Mouse (Mus musculus) cerebellum, adult 9-10 months (tissue): ENCODE results near the gene Vps37c.

ENCODE experiments used
- DNase-seq: peaks from one replicate; pipeline ENCODE4 v3.0.0; 2022

Gene Vps37c

DNA sequence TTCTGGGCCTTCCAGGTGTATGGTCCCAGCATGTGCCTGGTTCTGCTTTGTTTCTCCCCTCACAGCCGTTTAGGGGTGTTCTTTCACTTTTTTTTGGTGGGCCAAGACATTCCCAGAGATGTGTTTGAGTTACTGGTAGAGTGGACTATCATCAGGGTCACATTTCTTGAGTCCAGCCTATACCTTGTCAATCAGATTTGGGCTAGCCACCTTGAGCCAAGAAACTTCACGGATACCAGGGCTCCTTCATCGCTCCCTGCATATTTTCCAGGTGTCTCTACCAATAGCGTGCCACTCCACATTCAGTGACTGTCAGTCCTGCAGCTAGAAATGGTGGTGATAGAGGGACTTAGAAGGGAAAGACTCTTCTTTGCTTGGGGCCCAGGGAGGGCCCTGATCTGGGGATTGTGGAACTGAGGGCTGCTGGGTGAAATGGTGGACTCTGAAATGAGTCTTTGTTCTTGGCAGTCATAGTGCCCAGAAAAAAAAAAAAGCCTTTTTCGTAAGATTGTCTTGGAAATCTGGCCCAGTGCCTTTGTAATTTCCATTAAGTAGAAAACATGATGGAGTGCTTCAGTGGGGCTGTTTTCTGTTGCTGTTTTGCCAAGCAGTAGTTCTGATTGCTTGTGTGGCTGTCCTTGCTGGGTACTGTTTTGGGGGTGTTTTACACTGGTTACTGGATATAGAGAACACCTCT, 1.1 kb downstream of the Vps37c start:
- DNase-seq, result peak; percentile 63

DNA sequence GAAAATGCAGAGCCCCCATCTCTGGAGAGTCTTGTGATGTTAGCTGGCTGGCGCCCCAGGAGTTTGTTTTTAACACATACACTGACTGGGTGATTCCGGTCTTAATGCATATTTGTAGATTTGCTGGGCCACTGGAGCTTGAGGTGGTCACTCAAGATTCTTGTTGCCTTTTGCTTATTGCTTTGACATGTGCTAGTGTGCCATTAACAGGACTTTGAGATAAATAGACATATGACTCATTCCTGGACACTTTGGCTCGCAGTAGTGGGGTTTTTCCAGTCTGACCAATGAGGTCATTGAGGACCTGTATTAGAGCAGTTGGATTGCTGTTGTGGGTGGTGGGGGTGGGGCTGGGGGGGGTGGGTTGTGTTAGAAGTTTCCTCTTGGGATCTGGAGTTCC, 1.8 kb downstream of the Vps37c start:
- peak; percentile 65 for DNase-seq

DNA sequence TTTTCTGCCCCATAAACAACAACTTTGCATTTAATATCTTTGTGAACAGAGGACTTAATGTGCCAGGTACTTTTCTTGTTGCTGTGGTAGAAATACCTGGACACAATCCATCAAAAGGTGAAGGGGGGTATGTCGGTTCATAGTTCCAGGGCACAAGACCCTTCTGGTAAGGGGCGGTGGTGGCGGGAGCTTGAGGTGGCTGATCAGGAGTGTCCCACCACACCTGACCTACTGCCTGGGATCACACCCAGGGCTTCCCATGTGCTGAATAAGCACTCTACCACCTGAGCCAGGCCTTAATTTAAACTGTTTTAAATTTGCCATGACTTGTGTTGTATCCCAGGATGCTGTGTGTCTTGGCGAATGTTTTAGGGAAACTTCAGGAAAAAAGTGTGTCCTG, 2.6 kb downstream of the Vps37c start:
- no peak for DNase-seq

DNA sequence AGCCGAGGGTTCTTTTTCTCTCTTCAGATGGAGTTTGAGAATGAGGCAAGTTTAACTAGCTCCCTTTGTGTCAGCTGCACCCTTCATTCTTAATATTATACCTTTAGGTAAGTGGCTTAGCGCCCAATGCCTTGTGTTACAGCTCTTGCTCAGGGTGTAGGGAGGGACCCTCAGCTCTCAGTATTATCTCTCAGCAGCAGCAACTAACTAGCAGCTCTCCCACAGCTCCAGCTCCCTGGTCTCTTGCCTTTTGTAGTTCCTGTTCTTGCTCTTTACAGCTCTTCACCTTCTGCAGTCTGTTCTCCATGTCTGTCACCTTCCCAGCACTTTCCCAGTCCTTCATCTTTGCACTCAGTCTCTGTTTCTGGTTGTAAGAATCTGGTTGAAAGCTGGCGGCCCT, 3.1 kb downstream of the Vps37c start:
- no peak for DNase-seq

DNA sequence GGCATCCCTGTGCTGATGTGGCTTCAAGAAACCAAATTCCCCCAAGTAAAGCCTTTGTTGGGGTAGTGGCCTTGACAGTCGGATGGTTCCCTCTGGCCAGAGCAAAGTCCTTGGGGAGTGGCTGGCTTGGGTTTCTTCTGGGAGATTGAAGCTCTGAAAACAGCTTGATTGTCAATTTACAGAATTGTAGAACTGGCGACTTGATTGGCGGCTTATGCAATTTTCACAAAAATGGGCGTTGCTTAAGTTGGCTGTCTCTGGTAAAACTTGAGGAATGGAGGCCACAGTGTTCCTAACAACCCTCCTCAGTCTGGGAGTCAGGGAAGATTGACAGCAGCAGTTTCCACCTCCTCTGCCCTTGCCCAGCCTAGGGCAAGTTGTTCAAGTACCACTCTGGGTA, 3.8 kb downstream of the Vps37c start:
- no peak for DNase-seq

DNA sequence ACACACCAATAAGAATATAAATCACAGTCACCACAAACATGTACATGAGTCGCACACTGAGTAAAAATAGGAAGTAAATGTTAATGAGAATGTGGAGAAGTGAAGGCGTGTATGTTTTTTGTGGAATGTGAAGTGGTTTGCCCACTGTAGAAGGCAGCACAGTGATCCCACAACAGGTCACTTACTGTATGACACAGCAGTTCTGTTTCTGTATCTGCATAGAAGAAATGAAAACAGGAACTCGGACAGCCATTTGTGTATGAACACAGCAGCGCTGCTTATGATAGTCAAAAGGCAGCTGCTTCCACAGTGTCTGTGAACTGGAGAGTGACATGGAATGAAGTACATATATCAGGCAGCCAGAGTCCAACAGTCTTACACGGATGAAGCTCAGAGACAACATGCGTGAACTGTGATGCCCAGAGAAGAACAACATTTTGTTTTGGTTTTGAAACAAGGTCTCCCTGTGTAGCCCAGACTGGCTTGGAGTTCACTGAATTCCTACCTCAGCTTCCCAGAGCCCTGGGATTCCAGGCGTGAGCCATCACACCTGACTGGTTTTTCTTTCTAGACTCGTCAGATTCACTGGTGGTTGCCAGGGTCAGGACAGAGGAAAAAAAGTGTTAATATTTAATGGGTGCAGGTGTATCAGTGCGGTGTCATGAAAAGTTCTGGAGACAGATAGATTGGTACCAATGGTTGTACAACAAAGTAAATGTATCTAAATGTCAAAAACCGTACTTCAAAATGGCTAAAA, 5.6 kb downstream of the Vps37c start:
- no peak for DNase-seq

DNA sequence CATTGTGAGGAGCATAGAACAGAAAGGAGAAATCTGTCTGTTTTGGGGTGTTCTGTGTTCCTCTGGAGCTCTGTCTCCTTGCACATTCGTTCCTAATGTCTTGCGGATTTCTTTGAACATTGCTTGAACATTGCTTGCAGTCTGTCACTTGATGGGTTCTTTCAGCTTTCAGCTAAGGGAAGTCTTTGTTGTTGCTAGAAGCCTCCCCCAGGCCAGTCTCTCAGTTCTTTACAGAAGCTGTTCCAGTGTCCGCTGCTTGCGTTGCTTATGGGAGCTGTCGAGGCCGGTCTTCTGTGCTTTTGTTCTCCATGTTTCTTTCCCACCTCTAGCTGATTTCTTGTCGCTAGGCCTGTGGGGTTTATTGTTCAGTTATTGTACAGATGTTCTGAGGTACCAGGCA, 7.3 kb downstream of the Vps37c start:
- DNase-seq, result no peak

DNA sequence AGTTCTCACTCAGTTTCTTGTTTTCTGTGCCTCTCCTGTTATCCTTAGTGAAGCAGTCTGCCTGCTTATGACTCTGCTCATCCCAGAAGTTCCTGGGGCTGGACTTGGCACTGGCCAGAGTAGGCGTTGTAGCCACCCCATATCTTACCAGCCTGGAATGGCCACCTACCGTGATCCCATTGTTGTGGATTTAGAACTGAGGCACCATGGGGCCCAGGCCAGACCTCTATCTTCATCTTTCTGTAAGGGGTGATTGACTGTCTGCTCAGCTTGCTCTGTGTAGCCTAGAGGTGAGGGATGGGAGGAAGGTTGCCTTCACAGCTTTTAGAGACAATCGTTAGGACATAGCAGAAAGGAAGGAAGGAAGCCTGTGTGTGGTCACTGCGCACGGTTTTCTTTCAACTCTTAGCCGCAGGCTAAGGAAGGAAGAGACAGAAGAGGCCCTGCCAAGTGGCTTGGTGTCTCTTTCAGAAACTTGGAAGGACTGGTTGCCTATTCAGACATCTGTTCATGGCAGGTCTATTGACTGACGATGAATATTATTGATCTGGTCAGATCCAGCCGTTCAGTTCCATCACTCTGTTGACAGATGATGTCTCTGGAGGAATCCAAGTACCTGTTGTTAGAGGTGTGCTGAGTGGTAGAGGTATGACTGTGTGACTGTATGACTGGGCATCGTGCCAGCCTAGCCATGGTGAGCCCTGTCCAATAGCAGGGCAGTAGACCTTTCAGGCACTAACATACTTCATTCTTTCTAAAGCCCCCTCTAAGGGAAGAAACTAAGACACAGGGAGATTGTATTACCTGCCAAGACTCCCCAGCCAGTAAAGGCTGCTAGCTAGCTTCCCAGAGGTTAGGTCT, 9.8 kb downstream of the Vps37c start:
- DNase-seq, result no peak

DNA sequence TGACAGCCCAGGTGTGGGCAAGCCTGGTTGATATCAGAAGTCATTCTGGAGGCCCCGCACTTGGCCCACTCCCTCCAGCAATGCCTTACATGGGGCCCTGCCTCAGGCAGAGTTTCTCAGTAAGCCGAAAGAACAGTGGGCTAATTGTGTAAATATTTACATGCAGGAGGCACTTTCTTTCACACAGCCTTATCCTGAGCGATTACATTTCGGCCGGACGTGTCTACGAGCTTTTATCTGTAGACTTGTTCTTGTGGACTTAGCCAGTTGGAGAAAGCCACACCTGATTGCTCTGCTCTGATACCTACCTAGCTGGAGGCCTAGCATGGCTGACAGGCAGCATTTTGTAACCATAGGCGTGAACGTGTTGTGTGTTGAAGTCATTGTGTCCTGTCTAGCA, 11.3 kb downstream of the Vps37c start:
- DNase-seq, result no peak

DNA sequence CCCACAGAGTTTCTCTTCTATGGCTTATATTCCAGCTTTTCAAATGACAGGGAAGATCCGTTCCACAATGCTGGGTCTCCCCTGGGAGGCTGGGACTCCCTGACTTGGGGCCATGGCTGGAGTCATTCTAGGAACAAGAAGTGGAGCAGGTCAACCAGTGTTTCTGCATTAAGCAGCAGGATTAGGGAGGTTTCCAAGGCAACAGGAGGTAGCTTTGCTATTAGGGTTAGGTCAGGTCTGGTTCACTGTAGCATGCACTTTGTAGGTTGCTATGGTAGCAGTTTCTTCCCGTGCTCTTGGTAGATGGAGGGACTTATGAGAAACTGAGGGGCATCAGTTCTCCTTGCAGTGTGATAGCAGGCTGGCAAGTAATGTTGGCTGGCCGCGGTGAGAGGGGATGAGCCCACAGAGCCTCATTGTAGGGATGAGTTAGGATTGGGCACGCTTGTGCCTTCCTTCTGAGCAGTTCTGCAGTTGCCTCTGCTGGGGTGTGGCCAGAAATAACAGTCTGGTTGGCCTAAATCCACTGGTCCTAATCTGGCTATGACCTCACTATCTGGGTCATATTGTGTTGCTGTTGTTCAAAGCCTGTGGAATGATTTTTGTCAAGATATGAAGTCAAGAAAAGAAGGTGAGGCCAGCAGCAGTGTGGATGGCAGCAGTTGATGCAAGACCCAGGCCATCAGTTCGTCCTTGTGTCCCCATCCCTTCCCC, 12.6 kb downstream of the Vps37c start:
- DNase-seq, result peak; percentile 83

DNA sequence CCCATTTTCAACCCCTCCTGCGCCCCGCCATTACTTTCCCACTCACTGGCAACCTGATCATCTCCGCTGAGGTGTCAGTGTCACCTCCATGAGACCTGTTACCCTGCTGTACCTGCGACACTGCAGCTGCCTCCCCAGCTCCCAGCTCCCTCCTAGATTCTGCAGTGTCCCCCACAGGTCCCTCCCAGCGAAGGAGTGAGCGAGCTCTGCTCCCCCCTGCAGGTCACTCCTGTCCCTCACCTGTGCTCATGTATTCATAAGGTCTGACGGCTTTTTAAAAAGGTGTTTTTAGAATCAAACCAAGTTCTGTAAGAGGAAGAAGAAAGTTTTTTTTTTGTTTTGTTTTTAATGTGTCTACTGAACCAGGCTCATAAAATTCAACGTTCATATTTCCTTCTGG, 13.6 kb downstream of the Vps37c start:
- DNase-seq, result no peak

DNA sequence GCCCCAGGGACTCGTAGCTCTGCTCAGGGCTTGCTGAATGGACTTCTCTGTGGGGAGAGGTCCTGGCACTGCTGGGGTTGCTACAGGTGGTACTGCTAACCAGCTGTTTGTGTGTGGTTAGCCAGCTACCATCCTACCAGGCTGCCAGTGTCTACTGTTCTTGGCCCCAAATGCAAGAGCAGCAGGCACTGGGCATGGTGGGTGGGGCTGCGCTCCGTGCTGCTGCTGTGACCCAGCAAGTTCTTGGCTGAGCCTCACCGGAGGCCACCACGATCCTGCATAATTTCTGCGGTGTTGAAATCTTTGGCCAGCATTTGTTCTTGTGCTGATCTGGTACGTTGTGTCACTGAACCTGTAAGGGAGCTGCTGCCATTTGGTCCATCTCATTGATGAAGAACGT, 14.9 kb downstream of the Vps37c start:
- DNase-seq, result peak; percentile 70

DNA sequence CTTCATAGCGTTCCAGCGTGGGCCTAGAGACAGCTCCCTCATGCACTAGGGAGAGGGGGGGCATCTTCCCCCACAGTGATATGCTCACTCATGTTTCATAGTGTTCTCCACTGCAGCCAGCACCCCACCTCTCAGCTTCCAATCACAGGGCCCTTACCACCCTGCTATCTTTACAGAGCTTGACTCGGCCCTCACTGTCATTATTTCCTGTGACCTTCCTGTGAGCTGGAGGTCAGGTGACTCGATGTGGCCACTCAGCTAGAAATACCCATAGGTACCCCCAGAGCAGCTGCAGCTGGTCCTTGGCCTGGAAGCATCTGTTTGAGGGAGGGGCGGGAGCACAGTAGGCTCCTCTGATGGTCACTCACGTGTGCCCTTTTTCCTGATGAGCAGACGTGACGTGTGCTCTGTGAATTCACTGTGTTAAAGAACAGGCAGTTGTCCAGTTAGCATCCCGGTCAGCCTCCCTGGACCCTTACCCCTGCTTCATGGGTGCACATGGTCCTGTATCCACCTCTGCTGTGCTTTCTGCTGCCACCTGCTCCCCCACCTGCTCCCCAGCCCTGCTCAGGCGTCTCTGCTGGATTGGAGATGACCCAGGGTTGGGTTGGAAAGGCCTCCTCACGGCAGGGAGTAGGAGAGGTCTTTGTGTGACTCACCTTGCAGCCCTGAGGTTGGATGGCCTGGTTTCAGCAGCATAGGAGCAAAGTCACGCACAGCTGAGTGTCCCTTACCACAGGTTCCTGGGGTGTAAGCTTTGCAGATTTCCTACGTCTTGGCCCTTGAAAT, 18.7 kb downstream of the Vps37c start:
- peak; percentile 72 for DNase-seq

DNA sequence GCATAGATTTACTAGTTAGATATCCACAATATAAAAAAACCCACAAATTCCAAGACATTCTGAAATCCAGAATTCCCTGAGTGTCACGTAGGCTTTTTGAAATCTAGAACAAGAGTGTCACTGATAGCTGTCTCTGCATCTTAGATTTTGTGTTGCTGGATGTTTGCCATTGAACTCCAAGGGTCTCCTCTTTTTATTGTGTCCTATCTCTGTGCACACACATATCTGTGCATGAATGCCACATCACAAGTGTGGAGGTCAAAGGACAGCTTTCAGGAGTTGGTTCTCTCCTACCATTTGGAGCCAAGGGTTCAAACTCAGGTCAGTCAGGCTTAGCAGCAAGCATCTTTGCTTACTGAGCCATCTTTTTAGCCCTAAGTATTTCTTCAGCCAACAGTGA, 19.3 kb downstream of the Vps37c start:
- DNase-seq, result peak; percentile 65

DNA sequence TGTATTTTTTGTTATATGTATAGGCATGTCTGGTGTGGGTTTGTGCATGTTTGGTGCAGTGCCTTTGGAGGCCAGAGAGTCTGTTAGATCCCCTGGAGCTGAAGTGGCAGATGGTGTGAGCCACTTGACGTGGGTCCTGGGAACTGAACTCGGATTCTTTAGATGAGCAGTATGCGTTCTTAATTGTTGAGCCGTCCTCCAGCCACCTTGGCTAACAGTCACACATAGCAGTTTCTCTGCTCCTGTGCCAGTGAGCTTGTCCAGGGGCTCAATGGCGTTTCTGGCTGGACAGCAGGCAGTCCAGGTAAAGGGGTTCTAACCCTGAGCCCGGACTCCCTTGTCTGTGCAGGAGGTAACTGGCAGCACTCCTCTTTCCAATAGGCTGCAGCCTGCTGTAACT, 20.4 kb downstream of the Vps37c start:
- peak; percentile 76 for DNase-seq

DNA sequence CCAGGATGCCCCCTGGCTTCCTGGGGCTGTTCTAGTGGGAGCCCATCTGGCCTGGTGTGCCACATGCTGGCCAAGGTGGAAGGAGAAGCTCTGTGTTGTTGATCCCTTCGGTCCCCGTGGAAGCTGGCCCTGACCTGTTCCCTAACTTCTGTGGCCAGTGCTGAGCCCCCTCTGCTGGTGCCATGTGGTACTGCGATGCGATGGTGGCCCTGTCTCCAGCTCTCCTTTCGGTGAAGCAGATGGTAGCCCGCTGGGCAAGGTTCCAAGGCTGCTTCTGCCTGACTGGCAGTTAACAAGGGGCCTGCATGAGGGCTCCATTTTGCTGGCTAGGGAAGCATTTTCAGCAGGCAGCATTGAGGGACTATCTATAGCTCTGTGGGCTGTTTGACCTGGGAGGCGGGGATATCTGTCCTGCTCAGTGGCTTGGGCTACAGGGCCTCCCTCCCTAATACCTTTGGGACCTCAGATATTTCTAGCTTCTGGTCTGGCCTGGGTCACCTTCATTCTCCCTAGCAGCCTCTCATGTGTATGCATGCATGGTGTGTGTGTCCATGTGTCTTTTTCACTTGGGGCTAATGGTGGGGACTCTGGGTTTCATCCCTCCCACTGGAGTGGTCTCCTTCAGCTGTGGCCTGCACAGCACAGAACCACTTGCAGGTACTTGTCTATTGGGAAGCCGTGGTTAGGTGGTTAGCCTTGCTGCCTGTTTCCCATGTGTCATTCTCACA, 21.0 kb downstream of the Vps37c start:
- peak; percentile 100 for DNase-seq

DNA sequence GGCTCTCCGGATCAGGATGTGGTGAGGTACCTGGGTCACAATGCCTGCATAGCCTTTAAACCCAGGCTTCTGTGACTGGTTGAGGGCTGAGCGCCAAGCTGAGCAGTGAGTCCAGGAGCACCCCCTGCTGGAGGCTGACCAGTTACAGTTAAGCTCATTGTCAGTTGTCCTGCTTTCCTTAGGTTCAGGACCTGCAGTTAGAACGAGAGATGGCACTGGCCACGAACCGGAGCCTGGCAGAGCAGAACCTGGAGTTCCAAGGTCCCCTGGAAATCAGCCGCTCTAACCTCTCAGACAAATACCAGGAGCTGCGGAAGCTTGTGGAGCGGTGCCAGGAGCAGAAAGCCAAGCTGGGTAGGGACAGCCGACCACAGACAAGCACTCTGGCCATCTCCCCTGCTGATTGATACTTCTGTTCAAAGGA, 21.6 kb downstream of the Vps37c start:
- peak; percentile 94 for DNase-seq

DNA sequence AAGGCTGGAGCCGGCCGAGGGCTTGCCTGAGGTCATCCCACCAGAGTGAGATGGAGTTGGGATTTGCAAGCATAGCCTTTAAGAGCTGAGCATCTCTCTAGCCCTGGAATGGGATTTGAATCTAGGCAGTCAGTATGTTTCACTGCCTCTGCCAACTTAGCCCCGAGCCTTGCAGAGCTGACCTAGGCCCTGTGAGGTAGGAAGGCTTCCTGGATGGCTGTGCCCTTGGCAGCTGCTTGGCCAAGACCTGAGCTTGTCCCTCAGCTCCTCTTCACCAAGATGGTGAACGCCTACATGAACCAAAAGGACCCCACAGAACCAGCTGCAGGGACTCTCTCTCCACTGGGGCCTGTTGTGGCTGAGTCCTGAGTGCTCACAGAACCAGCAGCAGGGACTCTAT, 22.2 kb downstream of the Vps37c start:
- no peak for DNase-seq

DNA sequence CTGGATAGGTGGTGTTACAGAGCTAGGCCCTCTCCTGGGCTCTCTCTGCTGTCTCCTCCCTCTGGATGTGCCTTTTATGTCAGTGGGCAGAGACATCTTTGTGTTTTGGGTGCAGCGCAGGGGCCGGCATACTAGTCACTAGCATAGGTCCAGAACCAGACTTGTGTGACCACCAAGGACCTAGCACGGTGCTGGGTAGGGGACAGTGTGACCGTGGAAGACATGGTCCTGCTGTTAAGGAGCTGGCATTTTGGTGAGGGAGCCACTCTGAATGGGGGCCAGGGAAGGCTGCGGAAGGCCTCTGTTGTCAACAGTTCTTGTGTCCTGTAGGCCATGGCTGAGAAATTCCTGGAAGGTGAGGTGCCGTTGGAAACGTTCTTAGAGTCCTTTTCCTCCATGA, 23.7 kb downstream of the Vps37c start:
- no peak for DNase-seq

DNA sequence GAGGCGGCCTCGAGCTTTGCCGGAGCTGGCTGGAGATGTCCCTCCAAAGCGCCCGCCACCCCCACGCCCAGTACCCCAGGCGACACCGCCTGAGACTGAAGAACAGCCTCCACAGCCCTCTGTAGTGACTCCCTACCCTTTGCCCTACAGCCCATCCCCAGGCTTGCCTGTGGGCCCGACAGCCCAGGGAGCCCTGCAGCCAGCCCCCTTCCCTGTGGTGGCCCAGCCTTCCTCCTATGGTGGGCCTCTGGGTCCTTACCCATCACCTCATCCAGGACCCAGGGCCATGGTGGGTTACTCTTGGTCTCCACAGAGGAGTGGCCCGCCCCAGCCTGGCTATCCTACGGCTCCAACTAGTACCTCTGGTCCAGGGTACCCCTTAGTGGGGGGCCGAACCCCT, 24.1 kb downstream of the Vps37c start:
- DNase-seq, result no peak

DNA sequence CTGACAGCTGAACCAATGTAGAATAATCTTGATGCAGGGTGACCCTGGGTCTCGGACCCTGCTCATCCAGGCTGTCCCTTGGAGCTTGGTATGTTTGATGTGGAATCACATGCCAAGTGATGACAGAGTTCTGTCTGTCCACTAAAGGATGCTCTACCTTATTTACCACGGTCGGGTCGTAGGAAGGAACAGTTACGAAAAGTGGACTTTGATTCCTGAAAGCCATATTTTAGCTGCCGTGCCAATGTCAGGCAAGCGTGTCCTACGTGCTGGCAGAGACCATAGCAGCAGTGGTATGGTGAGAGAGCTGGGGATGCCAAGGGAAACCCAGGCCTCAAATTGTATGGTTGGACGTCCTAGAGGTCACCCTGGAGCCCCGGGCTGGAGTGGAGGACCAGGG, 25.0 kb downstream of the Vps37c start:
- no peak for DNase-seq

DNA sequence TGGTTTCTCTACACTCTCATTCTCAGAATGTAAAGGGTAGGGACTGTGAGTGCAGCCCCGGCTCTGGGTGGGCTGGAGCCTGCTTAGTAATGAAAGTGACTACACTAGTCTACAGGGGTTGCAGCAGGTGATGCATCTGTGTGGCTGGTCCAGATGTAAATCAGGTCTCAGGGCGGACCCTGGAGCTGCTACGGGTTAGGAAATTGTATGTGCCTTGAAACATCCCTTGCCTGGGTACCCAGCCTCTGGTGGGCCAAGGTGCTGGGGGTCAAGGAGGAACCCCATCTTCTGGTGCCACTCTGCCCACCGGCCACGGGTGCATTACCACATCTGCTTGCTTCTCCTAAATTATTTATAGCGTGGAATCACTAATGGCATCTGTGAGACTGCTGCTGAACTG, 25.6 kb downstream of the Vps37c start:
- DNase-seq, result no peak
